9 mouse cellular contexts compared by ENCODE assay signal in genomic region chr1:184851166-184851565, GRCm38 (mm10). TPM values are rescaled to one million over a fixed set of nuclear protein-coding genes. Genes with fewer than 3 reads are reported as not detected.
DNase-seq lines count a peak whose midpoint lies in the region; ATAC-seq and TF ChIP-seq lines count a peak whose summit lies in the region.
"Had no signal": no experiment of that assay in that cellular context is flagged by ENCODE, and none has a peak within 500 bp of the region (broad histone marks: within the 10 kb centered on the region; RNA-seq: fewer than 3 reads in every experiment).

No protein-coding gene starts in this region.

- TF ChIP-seq CTCF in intestine, postnatal 0 days (IDR thresholded peaks at IDR 0.05; ENCODE audit: low read depth): no peak

- WGBS in lung, embryonic 15.5 days: 30% methylated on average over 7 of the region's 7 CpGs
- 35% methylated on average over 7 of the region's 7 CpGs for WGBS in heart, embryonic 14.5 days
- WGBS in intestine, postnatal 0 days: 24% methylated on average over 7 of the region's 7 CpGs
- WGBS in liver, embryonic 12.5 days (ENCODE audit: insufficient replicate concordance): 46% methylated on average over 7 of the region's 7 CpGs

- H3K9ac ChIP-seq in lung, embryonic 15.5 days: no peak overlapping the region
- no peak overlapping the region for H3K9ac ChIP-seq in heart, embryonic 14.5 days (ENCODE audit: low read length)
- H3K9ac ChIP-seq in intestine, postnatal 0 days (ENCODE audit: low read depth, low read length): no peak overlapping the region; the same call in 1 of the 2 replicates
- H3K9ac ChIP-seq in liver, embryonic 12.5 days: 0 out of 2 replicates have a peak overlapping the region, but pooled peaks have one; percentile 29

- H3K27ac ChIP-seq in lung, embryonic 15.5 days: peak overlapping the region; percentile 63
- peak overlapping the region; percentile 46 to 72; a peak in 2 of 4 replicates for H3K27ac ChIP-seq in heart, embryonic 14.5 days (replicated peaks in 1 of 2; ENCODE audit: control insufficient read depth in 1 of 2, insufficient read depth in 1 of 2, low read depth in 2 of 2, low read length in 2 of 2)
- H3K27ac ChIP-seq in intestine, postnatal 0 days (ENCODE audit: low read depth, low read length): peak overlapping the region; percentile 82
- peak overlapping the region; percentile 67 for H3K27ac ChIP-seq in liver, embryonic 12.5 days

- no peak for ATAC-seq in lung, embryonic 15.5 days (ENCODE audit: borderline replicate concordance, extremely low read depth, low FRiP score, low TSS enrichment)
- ATAC-seq in heart, embryonic 14.5 days (ENCODE audit: insufficient number of reproducible peaks, insufficient read depth, low FRiP score, low read depth): no peak
- 0 out of 2 replicates have a peak, but pooled peaks have one; percentile 14 for ATAC-seq in intestine, postnatal 0 days
- ATAC-seq in liver, embryonic 12.5 days: no peak
- ATAC-seq in cerebellum, adult (ENCODE audit: insufficient number of reproducible peaks, low FRiP score, low TSS enrichment): no peak

- H3K27me3 ChIP-seq in lung, embryonic 15.5 days: no peaks in the 10 kb centered on the region; the same call in none of the 2 replicates
- H3K27me3 ChIP-seq in heart, embryonic 14.5 days (ENCODE audit: control insufficient read depth, insufficient read depth, low read length): no peaks in the 10 kb centered on the region
- H3K27me3 ChIP-seq in intestine, postnatal 0 days (replicated peaks; ENCODE audit: control insufficient read depth, insufficient read depth, low read length): no peaks in the 10 kb centered on the region
- H3K27me3 ChIP-seq in liver, embryonic 12.5 days (replicated peaks): no peaks in the 10 kb centered on the region

- H3K4me2 ChIP-seq in lung, embryonic 15.5 days: peak overlapping the region; percentile 45; the same call in 1 of the 2 replicates
- peak overlapping the region; percentile 55; the same call in 1 of the 2 replicates for H3K4me2 ChIP-seq in heart, embryonic 14.5 days (ENCODE audit: low read length)
- no peak overlapping the region for H3K4me2 ChIP-seq in intestine, postnatal 0 days (replicated peaks; ENCODE audit: low read depth)
- H3K4me2 ChIP-seq in liver, embryonic 12.5 days: peak overlapping the region; percentile 51; the same call in 1 of the 2 replicates

- peaks cover 23% of the 10 kb centered on the region for H3K4me1 ChIP-seq in lung, embryonic 15.5 days
- H3K4me1 ChIP-seq in heart, embryonic 14.5 days (ENCODE audit: control insufficient read depth in 2 of 2, insufficient read depth in 2 of 2, low read length in 2 of 2): peaks cover 8 to 16% of the 10 kb centered on the region in 2 experiments
- H3K4me1 ChIP-seq in intestine, postnatal 0 days (replicated peaks; ENCODE audit: control insufficient read depth, insufficient read depth, low read length): no peaks in the 10 kb centered on the region
- H3K4me1 ChIP-seq in liver, embryonic 12.5 days: peaks cover 51% of the 10 kb centered on the region

- DNase-seq in lung, postnatal 10 days: no peak
- DNase-seq in cerebellum, postnatal 36 days: no peak
- DNase-seq: adrenal gland, adult 8-10 months; layer of hippocampus, postnatal 36 days had no signal

- H3K4me3 ChIP-seq in lung, embryonic 15.5 days: no peak overlapping the region
- no peak overlapping the region for H3K4me3 ChIP-seq in heart, embryonic 14.5 days (ENCODE audit: control insufficient read depth in 1 of 2, insufficient read depth in 1 of 2, low read depth in 1 of 2, low read length in 2 of 2)
- H3K4me3 ChIP-seq in intestine, postnatal 0 days (ENCODE audit: low read depth, low read length): no peak overlapping the region
- no peak overlapping the region for H3K4me3 ChIP-seq in liver, embryonic 12.5 days

- H3K9me3 ChIP-seq in lung, embryonic 15.5 days: no peaks in the 10 kb centered on the region
- H3K9me3 ChIP-seq in heart, embryonic 14.5 days (ENCODE audit: control insufficient read depth, low read length): no peaks in the 10 kb centered on the region
- no peaks in the 10 kb centered on the region for H3K9me3 ChIP-seq in intestine, postnatal 0 days (ENCODE audit: control insufficient read depth)
- no peaks in the 10 kb centered on the region for H3K9me3 ChIP-seq in liver, embryonic 12.5 days (replicated peaks)

- H3K36me3 ChIP-seq in lung, embryonic 15.5 days: no peaks in the 10 kb centered on the region
- no peaks in the 10 kb centered on the region for H3K36me3 ChIP-seq in heart, embryonic 14.5 days (ENCODE audit: control insufficient read depth, insufficient read depth, low read length)
- no peaks in the 10 kb centered on the region for H3K36me3 ChIP-seq in intestine, postnatal 0 days (ENCODE audit: control insufficient read depth, insufficient read depth)
- H3K36me3 ChIP-seq in liver, embryonic 12.5 days: no peaks in the 10 kb centered on the region

RNA-seq across cellular contexts. Expression of gene Marc2, which starts 4.9 kb away (rescaled TPM):
- 150 and 160 TPM in 2 replicates for polyA plus RNA-seq in lung, embryonic 15.5 days (2015; fragmentation: Nextera tagmentation; extraction: Ambion mirVana)
- polyA plus RNA-seq in heart, embryonic 14.5 days (2014; fragmentation: Nextera tagmentation; extraction: Ambion mirVana): 144 and 148 TPM in 2 replicates
- 555 and 620 TPM in 2 replicates for polyA plus RNA-seq in intestine, postnatal 0 days (2015; fragmentation: Nextera tagmentation; extraction: Ambion mirVana)
- 171 and 178 TPM in 2 replicates for polyA plus RNA-seq in liver, embryonic 12.5 days (2016; fragmentation: Nextera tagmentation; extraction: Ambion mirVana)

RNA-seq across cellular contexts. Expression of gene C130074G19Rik, which starts 31.9 kb away (rescaled TPM):
- polyA plus RNA-seq in lung, embryonic 15.5 days (2015; fragmentation: Nextera tagmentation; extraction: Ambion mirVana): 2.7 TPM in 2 replicates
- 1.3 and 1.5 TPM in 2 replicates for polyA plus RNA-seq in heart, embryonic 14.5 days (2014; fragmentation: Nextera tagmentation; extraction: Ambion mirVana)
- polyA plus RNA-seq in intestine, postnatal 0 days (2015; fragmentation: Nextera tagmentation; extraction: Ambion mirVana): 6.3 and 6.4 TPM in 2 replicates
- 1.2 and 1.3 TPM in 2 replicates for polyA plus RNA-seq in liver, embryonic 12.5 days (2016; fragmentation: Nextera tagmentation; extraction: Ambion mirVana)

RNA-seq across cellular contexts. Expression of gene Marc1, which starts 40.1 kb away (rescaled TPM):
- polyA plus RNA-seq in lung, embryonic 15.5 days (2015; fragmentation: Nextera tagmentation; extraction: Ambion mirVana): 0.11 and 0.23 TPM in 2 replicates
- polyA plus RNA-seq in heart, embryonic 14.5 days (2014; fragmentation: Nextera tagmentation; extraction: Ambion mirVana): not detected in 2 replicates
- polyA plus RNA-seq in intestine, postnatal 0 days (2015; fragmentation: Nextera tagmentation; extraction: Ambion mirVana): 1.5 and 1.6 TPM in 2 replicates
- polyA plus RNA-seq in liver, embryonic 12.5 days (2016; fragmentation: Nextera tagmentation; extraction: Ambion mirVana): 7.2 and 7.3 TPM in 2 replicates
